In genomic region chr19:36554785-36555595, GRCm38 (mm10) we compare ENCODE assay signal across 8 mouse cellular contexts. TPM values are rescaled to one million over a fixed set of nuclear protein-coding genes. Genes with fewer than 3 reads are reported as not detected.
DNase-seq lines count a peak whose midpoint lies in the region; ATAC-seq and TF ChIP-seq lines count a peak whose summit lies in the region.

No protein-coding gene starts in this region.

- H3K36me3 ChIP-seq in forebrain, postnatal 0 days (ENCODE audit: insufficient read depth): no peaks in the 10 kb centered on the region
- no peaks in the 10 kb centered on the region for H3K36me3 ChIP-seq in hindbrain, embryonic 16.5 days (ENCODE audit: control insufficient read depth, insufficient read depth, low read length)
- no peaks in the 10 kb centered on the region for H3K36me3 ChIP-seq in liver, embryonic 14.5 days (replicated peaks; ENCODE audit: control insufficient read depth, insufficient read depth, low read depth)

- TF ChIP-seq EP300 in liver, embryonic 14.5 days (IDR thresholded peaks at IDR 0.05; ENCODE audit: low read depth): no peak

- peak; percentile 63 to 85 for DNase-seq in adrenal gland, adult (ENCODE audit: inconsistent age in 2 of 2, low spot score in 1 of 2)
- no peak for DNase-seq in adrenal gland, postnatal 14 days
- peak; percentile 51 for DNase-seq in urinary bladder, adult 2 months (ENCODE audit: low spot score)
- DNase-seq in urinary bladder, postnatal 4 days (ENCODE audit: low spot score in 2 of 2): no peak
- DNase-seq in forebrain, postnatal 0 days: peak; percentile 66
- no peak for DNase-seq in liver, embryonic 14.5 days (ENCODE audit: low read depth in 3 of 3, low spot score in 3 of 3)
- DNase-seq in retina, postnatal 1 day: peak; percentile 85

- H3K27me3 ChIP-seq in forebrain, postnatal 0 days (ENCODE audit: insufficient read depth, low read length): no peaks in the 10 kb centered on the region
- H3K27me3 ChIP-seq in hindbrain, embryonic 16.5 days (replicated peaks; ENCODE audit: control insufficient read depth, insufficient read depth, low read length): no peaks in the 10 kb centered on the region
- peaks cover 26% of the 10 kb centered on the region for H3K27me3 ChIP-seq in liver, embryonic 14.5 days (ENCODE audit: control insufficient read depth, insufficient read depth, low read length)

- no peaks in the 10 kb centered on the region for H3K9me3 ChIP-seq in forebrain, postnatal 0 days (ENCODE audit: low read length)
- H3K9me3 ChIP-seq in hindbrain, embryonic 16.5 days (ENCODE audit: control insufficient read depth, low read length): no peaks in the 10 kb centered on the region
- no peaks in the 10 kb centered on the region for H3K9me3 ChIP-seq in liver, embryonic 14.5 days (ENCODE audit: control insufficient read depth, low read length)

- peak; percentile 70 for ATAC-seq in forebrain, postnatal 0 days
- ATAC-seq in hindbrain, embryonic 16.5 days: peak; percentile 84
- ATAC-seq in liver, embryonic 14.5 days (ENCODE audit: insufficient read depth): peak; percentile 54; the same call in 1 of the 2 replicates

- peaks cover 4% of the 10 kb centered on the region; the same call in 1 of the 2 replicates for H3K4me1 ChIP-seq in forebrain, postnatal 0 days (ENCODE audit: insufficient read depth)
- peaks cover 7% of the 10 kb centered on the region for H3K4me1 ChIP-seq in hindbrain, embryonic 16.5 days (ENCODE audit: control insufficient read depth, insufficient read depth, low read depth, low read length)
- H3K4me1 ChIP-seq in liver, embryonic 14.5 days (replicated peaks; ENCODE audit: control insufficient read depth in 2 of 2, insufficient read depth in 2 of 2, low read length in 1 of 2): no peaks in the 10 kb centered on the region; a peak in 1 of 4 replicates

- H3K9ac ChIP-seq in forebrain, postnatal 0 days: peak overlapping the region; percentile 92
- H3K9ac ChIP-seq in hindbrain, embryonic 16.5 days (ENCODE audit: low read depth, low read length): peak overlapping the region; percentile 96
- peak overlapping the region; percentile 62 for H3K9ac ChIP-seq in liver, embryonic 14.5 days (replicated peaks)

- TF ChIP-seq CTCF in forebrain, postnatal 0 days (IDR thresholded peaks at IDR 0.05; ENCODE audit: low read depth): no peak
- TF ChIP-seq CTCF in liver, embryonic 14.5 days (IDR thresholded peaks at IDR 0.05; ENCODE audit: low read depth): no peak

- peak overlapping the region; percentile 94 for H3K4me3 ChIP-seq in forebrain, postnatal 0 days (ENCODE audit: low read depth, low read length)
- H3K4me3 ChIP-seq in hindbrain, embryonic 16.5 days (ENCODE audit: low read length): peak overlapping the region; percentile 91
- peak overlapping the region; percentile 63 to 80 for H3K4me3 ChIP-seq in liver, embryonic 14.5 days (ENCODE audit: insufficient read depth in 1 of 2, low read depth in 2 of 2, low read length in 2 of 2)

- WGBS in forebrain, postnatal 0 days: under 1% methylated on average over 52 of the region's 53 CpGs
- WGBS in hindbrain, embryonic 16.5 days: under 1% methylated on average over 42 of the region's 53 CpGs
- WGBS in liver, embryonic 14.5 days (ENCODE audit: insufficient replicate concordance): under 1% methylated on average over 52 of the region's 53 CpGs

- H3K27ac ChIP-seq in forebrain, postnatal 0 days (ENCODE audit: low read depth, low read length): peak overlapping the region; percentile 91
- H3K27ac ChIP-seq in hindbrain, embryonic 16.5 days (ENCODE audit: low read depth, low read length): peak overlapping the region; percentile 96
- H3K27ac ChIP-seq in liver, embryonic 14.5 days: no peak overlapping the region

- peak overlapping the region; percentile 73 for H3K4me2 ChIP-seq in forebrain, postnatal 0 days (ENCODE audit: low read depth)
- H3K4me2 ChIP-seq in hindbrain, embryonic 16.5 days (ENCODE audit: low read length): peak overlapping the region; percentile 68
- H3K4me2 ChIP-seq in liver, embryonic 14.5 days (ENCODE audit: low read depth): peak overlapping the region; percentile 87

RNA-seq across cellular contexts. Expression of gene Hectd2, which starts 0.6 kb away (rescaled TPM):
- 3.1 and 4.1 TPM in 2 replicates for total RNA-seq in adrenal gland, postnatal 14 days (2021)
- 3.3 and 3.6 TPM in 2 replicates for polyA plus RNA-seq in urinary bladder, adult 2 months (2012; rRNA removed)
- total RNA-seq in forebrain, postnatal 0 days (2014; rRNA removed): 28.6 and 32.9 TPM in 2 replicates
- polyA plus RNA-seq in forebrain, postnatal 0 days (2015; fragmentation: Nextera tagmentation; extraction: Ambion mirVana): 6.1 and 6.7 TPM in 2 replicates
- polyA plus RNA-seq in hindbrain, embryonic 16.5 days (2015; fragmentation: Nextera tagmentation; extraction: Ambion mirVana): 8.6 and 8.8 TPM in 2 replicates
- polyA plus RNA-seq in liver, embryonic 14.5 days (2012; rRNA removed): 0.29 and 0.36 TPM in 2 replicates
- polyA plus RNA-seq in liver, embryonic 14.5 days (2014; fragmentation: Nextera tagmentation; extraction: Ambion mirVana): 0.39 and 0.45 TPM in 2 replicates

Comparison
In these comparisons a context has a peak if more than half of its experiments do, and no peak if none do; other contexts are left out.
1. DNase-seq: peak in adrenal gland, adult (2 of 2), urinary bladder, adult 2 months (single experiment), forebrain, postnatal 0 days (single experiment) and retina, postnatal 1 day (single experiment); none in adrenal gland, postnatal 14 days (single experiment), urinary bladder, postnatal 4 days (0 of 2) and liver, embryonic 14.5 days (0 of 3).
2. Peak in every context shown above with its lines, with median percentiles within 50 percentile points of each other: ATAC-seq, H3K4me2 ChIP-seq, H3K4me3 ChIP-seq and H3K9ac ChIP-seq.